Mouse (Mus musculus) embryonic facial prominence, embryonic 11.5 days (tissue): ENCODE data around the gene Slc9a3r2. TPM values are rescaled to one million over a fixed set of nuclear protein-coding genes. Genes with fewer than 3 reads are reported as not detected.

ENCODE experiments used
- ATAC-seq: fragments of 200-750 bp; cut with Nextera tagmentation; replicated peaks from 2 replicates; pipeline ENCODE4 v1.8.0; 2017; ENCODE audit warnings: low read depth; ENCODE audit not compliant: insufficient number of reproducible peaks, low FRiP score, low TSS enrichment
- DNase-seq: peaks from one replicate; pipeline ENCODE4 v3.0.0-alpha.2; 2015; ENCODE audit warnings: low spot score
- H3K27ac ChIP-seq: fragments of 300-500 bp; sonication (generic); replicated peaks from 2 replicates; pipeline ENCODE4 v1.5.1; 2014; ENCODE audit warnings: mild to moderate bottlenecking, low read depth, low read length, control low read depth
- H3K27me3 ChIP-seq: fragments of 300-500 bp; sonication (generic); 2 replicates; pipeline ENCODE4 v1.6.1; 2014; ENCODE audit warnings: mild to moderate bottlenecking, low read length, moderate library complexity, mixed read lengths; ENCODE audit not compliant: control insufficient read depth, insufficient read depth
- H3K36me3 ChIP-seq: fragments of 300-500 bp; sonication (generic); replicated peaks from 2 replicates; pipeline ENCODE4 v1.6.1; 2014; ENCODE audit warnings: low read depth, mild to moderate bottlenecking, low read length, moderate library complexity, mixed read lengths; ENCODE audit not compliant: control insufficient read depth, insufficient read depth
- H3K4me1 ChIP-seq: fragments of 300-500 bp; sonication (generic); 2 replicates; pipeline ENCODE4 v1.6.1; 2014; ENCODE audit warnings: low read length, mixed read lengths; ENCODE audit not compliant: control insufficient read depth, insufficient read depth
- H3K4me2 ChIP-seq: fragments of 300-500 bp; sonication (generic); 2 replicates; pipeline ENCODE4 v1.6.1; 2014; ENCODE audit warnings: low read depth, mild to moderate bottlenecking, control low read depth, low read length, moderate library complexity
- H3K4me3 ChIP-seq: fragments of 300-500 bp; sonication (generic); 2 replicates; pipeline ENCODE4 v1.5.1; 2014; ENCODE audit warnings: low read depth, low read length, control low read depth
- H3K9ac ChIP-seq: fragments of 300-500 bp; sonication (generic); replicated peaks from 2 replicates; pipeline ENCODE4 v1.6.1; 2014; ENCODE audit warnings: mild to moderate bottlenecking, control low read depth, low read length
- H3K9me3 ChIP-seq: fragments of 300-500 bp; sonication (generic); replicated peaks from 2 replicates; pipeline ENCODE4 v1.6.1; 2016; ENCODE audit warnings: mild to moderate bottlenecking, low read length, inconsistent platforms, mixed read lengths; ENCODE audit not compliant: control insufficient read depth
- WGBS: fragments of 180-500 bp; shearing (Covaris S2); extraction: QIAGEN DNeasy Blood & Tissue Kit; methylation state at CpG from one replicate; pipeline ENCODE4 v1.1.7; 2014; 5-methylcytosine and 5-hydroxymethylcytosine counted together
- polyA plus RNA-seq: library from polyadenylated mRNA; unstranded; fragments of >200 nt; fragmentation: Nextera tagmentation; extraction: Ambion mirVana; gene quantifications from 2 replicates; pipeline ENCODE4 v1.2.1, GENCODE M21; 2014

Slc9a3r2 gene
- polyA plus RNA-seq, 1 experiment from 2014 or later, result 48.3 TPM

DNA sequence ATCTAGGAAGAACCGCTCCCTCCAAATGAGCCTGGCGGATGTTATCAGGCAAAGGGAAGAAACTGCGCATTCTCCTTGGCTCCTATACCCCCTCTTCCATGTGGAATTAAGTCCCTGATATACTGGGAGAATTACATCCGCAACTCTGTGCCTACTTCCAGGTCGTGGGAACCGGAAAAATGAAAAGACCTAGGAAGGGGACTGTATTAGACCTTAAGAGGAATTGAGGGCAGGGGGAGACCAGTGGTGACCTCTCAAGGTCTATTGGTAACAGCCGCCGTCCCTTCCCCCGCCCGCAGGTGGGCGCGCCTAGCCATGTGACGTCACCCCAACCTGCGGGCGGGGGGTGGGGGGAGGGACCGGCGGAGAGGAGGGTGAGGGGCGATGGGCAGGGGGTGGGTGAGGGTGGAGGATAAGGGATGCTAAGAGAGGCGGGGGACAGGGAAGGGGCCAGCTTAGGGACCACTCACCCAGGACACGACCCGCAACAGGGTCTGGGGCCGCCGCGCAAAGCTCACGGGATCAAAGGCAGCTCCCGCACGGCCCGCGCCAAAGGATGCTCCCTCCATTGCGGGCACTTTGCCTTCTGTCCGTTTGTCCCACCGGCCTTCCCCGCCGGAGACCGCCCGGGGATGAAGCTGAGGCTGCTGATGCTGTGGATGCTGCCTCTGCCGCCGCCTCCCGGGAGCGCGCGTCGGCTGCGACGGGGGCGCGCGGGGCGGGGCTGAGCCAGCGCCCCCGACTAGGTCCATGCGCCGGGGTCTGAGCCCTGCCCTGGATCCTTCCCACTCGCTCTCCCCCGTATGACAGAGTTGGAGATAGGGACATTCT is 39.3 kb upstream of the Slc9a3r2 start, which contains the start of gene Syngr3:
Gene Syngr3, minus strand, starts transcription at position 705 of the 831 bp plus-strand sequence.
- Histone ChIP-seq H3K27me3 (peaks cover 36% of the 10 kb centered on the region), H3K4me2 (peak within 1 kb of the TSS; percentile 93), H3K4me1 (peaks cover 4% of the 10 kb centered on the region), H3K9ac (peak within 1 kb of the TSS; percentile 63), H3K9me3 (no peaks in the 10 kb centered on the region), H3K36me3 (peaks cover 8% of the 10 kb centered on the region), H3K27ac (no peak within 1 kb of the TSS), H3K4me3 (peak within 1 kb of the TSS; percentile 65)
- WGBS, result under 1% methylated on average over 51 of the region's 55 CpGs
- ATAC-seq (no peak), DNase-seq (peak; percentile 54)

DNA sequence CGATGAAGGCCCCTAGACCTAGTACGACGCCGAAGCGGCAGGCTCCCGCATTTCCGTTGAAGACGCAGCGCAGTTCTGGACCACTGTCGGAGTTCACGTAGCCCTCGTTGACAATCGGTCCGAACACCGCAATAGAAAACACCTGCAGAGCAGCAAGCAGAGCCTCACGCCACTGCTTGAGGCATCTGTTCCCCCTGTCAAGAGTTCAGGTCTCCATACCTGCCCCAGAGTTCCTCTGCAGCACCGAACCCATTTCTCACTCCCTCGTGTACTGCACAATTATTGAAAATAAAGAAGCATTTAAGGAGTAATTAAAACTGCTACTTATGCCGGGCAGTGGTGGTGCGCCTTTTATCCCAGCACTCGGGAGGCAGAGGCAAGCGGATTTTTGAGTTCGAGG is 37.5 kb upstream of the Slc9a3r2 start:
- peaks cover 4% of the 10 kb centered on the region; the same call in 1 of the 2 replicates for H3K36me3 ChIP-seq
- WGBS, result 15% methylated on average over 23 of the region's 23 CpGs
- H3K27ac ChIP-seq, result no peak overlapping the region
- no peaks in the 10 kb centered on the region for H3K9me3 ChIP-seq
- peak overlapping the region; percentile 32; the same call in 1 of the 2 replicates for H3K9ac ChIP-seq
- H3K4me3 ChIP-seq, result peak overlapping the region; percentile 25
- peaks cover 4% of the 10 kb centered on the region for H3K4me1 ChIP-seq
- peak overlapping the region; percentile 48 for H3K4me2 ChIP-seq
- DNase-seq, result no peak
- no peak for ATAC-seq
- H3K27me3 ChIP-seq, result peaks cover 36% of the 10 kb centered on the region

DNA sequence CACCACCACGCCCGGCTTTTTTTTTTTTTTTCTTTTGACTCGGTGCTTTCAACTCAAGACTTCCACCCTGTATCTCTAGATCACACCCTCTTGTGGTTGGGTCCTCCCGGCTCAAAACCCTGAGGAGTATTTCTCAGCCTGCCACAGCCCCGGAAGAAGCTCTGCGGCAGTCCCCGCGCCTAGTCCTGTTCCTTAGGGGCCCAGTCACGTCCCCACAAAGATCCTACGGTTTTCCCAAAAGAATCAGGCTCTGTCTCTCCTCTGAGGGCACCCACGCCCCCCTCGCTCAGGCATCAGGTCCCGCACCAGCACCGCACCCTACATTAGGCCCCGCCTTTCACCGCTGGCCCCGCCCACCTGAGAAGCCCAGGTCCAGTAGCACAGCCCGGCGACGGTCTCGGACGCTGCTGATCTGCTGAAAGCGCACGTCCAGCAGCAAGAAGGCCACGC is 37.0 kb upstream of the Slc9a3r2 start:
- ATAC-seq (no peak), DNase-seq (peak; percentile 33)
- Histone ChIP-seq H3K4me1 (peaks cover 4% of the 10 kb centered on the region), H3K4me3 (peak overlapping the region; percentile 25), H3K36me3 (peaks cover under 1% of the 10 kb centered on the region), H3K4me2 (peak overlapping the region; percentile 48), H3K27ac (no peak overlapping the region), H3K9ac (peak overlapping the region; percentile 32; the same call in 1 of the 2 replicates), H3K9me3 (no peaks in the 10 kb centered on the region), H3K27me3 (peaks cover 36% of the 10 kb centered on the region)
- WGBS, result 2% methylated on average over 24 of the region's 25 CpGs

DNA sequence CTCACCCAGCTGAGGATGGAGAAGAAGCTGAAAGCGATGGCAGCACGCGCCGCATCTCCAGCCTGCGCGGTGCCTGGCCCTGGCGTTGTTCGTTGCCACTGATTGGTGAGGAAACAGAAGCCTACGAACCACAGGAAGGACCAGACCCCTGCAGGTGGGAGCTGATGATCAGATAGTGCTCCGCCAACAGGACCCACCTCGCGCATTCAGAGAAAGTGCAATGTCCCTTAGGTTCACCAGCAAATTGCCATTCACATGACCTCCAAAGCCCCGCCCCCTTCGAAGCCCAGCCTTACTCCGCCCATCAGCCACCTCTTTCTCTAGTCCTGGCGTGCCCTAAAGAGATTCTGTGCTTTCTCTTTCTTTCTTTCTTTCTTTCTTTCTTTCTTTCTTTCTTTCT is 36.4 kb upstream of the Slc9a3r2 start:
- Histone ChIP-seq H3K27me3 (peaks cover 36% of the 10 kb centered on the region), H3K4me1 (peaks cover 4% of the 10 kb centered on the region), H3K4me3 (no peak overlapping the region), H3K27ac (no peak overlapping the region), H3K9me3 (no peaks in the 10 kb centered on the region), H3K4me2 (no peak overlapping the region), H3K36me3 (no peaks in the 10 kb centered on the region; the same call in 1 of the 2 replicates), H3K9ac (no peak overlapping the region)
- DNase-seq (peak; percentile 62), ATAC-seq (peak; percentile 14; the same call in 1 of the 2 replicates)
- WGBS, result 28% methylated on average over 16 of the region's 16 CpGs

DNA sequence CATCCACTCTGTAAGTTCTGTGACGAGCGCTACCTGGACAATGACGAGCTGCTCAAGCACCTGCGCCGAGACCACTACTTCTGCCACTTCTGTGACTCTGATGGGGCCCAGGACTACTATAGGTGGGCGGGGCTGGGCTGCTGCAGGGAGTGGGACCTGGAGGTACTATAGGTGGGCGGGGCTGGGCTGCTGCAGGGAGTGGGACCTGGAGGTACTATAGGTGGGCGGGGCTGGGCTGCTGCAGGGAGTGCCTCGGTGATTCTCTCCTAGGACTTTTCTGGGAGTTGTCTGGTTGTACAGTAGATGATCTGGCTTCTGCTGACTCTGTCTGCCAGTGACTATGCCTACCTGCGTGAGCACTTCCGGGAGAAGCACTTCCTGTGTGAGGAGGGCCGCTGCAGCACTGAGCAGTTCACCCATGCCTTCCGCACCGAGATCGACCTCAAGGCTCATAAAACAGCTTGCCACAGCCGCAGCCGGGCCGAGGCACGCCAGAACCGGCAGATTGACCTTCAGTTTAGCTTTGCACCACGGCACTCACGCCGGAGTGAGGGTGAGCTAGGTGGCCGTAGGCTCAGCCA is 27.5 kb upstream of the Slc9a3r2 start:
- Histone ChIP-seq H3K27ac (no peak overlapping the region), H3K4me3 (no peak overlapping the region), H3K4me1 (no peaks in the 10 kb centered on the region), H3K36me3 (peaks cover 22% of the 10 kb centered on the region), H3K9me3 (no peaks in the 10 kb centered on the region), H3K9ac (no peak overlapping the region), H3K27me3 (no peaks in the 10 kb centered on the region), H3K4me2 (no peak overlapping the region)
- DNase-seq (no peak), ATAC-seq (0 out of 2 replicates have a peak, but pooled peaks have one; percentile 30)
- WGBS, result 92% methylated on average over 24 of the region's 24 CpGs

DNA sequence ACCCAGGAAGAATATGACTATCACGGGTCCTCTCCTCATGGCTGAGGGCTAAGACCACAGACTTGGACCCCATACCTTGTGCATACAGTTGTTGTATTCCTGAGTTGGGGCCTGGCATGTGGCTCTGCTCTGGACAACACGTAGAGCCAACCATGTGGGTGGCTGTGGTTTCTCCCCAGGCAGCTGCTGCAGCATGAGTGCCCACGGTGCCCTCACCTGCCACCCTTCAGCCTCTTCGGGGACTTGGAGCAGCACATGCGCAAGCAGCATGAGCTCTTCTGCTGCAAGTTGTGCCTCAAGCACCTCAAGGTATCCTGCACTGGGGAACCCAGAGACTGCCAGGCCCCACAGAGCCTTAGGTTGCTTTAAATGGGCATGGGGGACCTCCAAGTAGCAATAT is 26.8 kb upstream of the Slc9a3r2 start:
- Histone ChIP-seq H3K27me3 (no peaks in the 10 kb centered on the region), H3K4me2 (no peak overlapping the region), H3K36me3 (peaks cover 22% of the 10 kb centered on the region), H3K4me1 (no peaks in the 10 kb centered on the region; the same call in 1 of the 2 replicates), H3K27ac (no peak overlapping the region), H3K4me3 (no peak overlapping the region), H3K9ac (no peak overlapping the region), H3K9me3 (no peaks in the 10 kb centered on the region)
- DNase-seq, result no peak
- ATAC-seq, result no peak
- 94% methylated on average over 5 of the region's 5 CpGs for WGBS

DNA sequence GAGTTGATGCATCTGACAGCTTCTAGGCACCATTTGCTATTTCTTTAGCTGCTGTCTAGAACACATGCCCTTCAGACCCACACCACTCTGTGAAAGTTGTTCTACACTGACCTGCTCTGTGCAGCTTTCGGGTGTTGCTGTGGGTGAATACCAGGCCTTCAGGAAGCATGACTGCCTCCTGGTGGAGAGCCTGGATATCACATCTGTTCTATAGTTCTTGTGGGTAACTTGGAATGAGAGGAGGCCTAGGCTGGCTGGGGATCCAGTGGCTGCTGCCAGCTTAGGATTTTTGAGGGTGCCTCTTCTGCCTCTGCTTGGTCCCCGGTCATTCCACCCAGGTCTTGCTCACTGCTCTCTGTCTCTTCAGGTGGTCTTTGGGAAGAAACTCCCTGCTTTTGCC is 26.1 kb upstream of the Slc9a3r2 start:
- Histone ChIP-seq H3K4me2 (no peak overlapping the region), H3K36me3 (peaks cover 20% of the 10 kb centered on the region), H3K9ac (no peak overlapping the region), H3K9me3 (no peaks in the 10 kb centered on the region), H3K4me3 (no peak overlapping the region), H3K4me1 (peaks cover 2% of the 10 kb centered on the region; the same call in 1 of the 2 replicates), H3K27me3 (no peaks in the 10 kb centered on the region), H3K27ac (no peak overlapping the region)
- peak; percentile 78 for DNase-seq
- 71% methylated on average over 2 of the region's 2 CpGs for WGBS
- ATAC-seq, result no peak; the same call in 1 of the 2 replicates

DNA sequence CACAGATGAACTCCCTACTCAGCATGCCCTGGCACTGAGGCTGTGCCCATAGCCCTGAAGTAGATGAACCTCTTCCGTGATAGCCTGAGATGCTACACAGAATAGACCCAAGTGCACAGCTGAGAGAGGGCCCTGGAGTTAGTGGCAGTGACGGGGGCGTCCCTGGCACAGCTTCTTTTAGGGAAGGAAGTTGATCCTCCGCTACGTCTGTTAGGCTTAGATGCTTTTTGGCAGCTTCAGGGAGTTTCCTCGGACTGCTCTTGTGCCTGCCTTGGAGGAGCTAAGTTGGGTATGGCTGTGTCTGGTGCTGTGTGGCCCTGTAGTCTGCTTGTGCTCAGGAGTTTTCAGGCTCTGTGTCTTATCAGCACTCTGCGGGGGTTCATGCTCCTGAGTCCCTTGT is 24.1 kb upstream of the Slc9a3r2 start:
- Histone ChIP-seq H3K36me3 (peaks cover 7% of the 10 kb centered on the region), H3K9me3 (no peaks in the 10 kb centered on the region), H3K9ac (no peak overlapping the region), H3K27me3 (no peaks in the 10 kb centered on the region), H3K4me3 (no peak overlapping the region), H3K4me2 (no peak overlapping the region), H3K4me1 (peaks cover 5% of the 10 kb centered on the region; the same call in 1 of the 2 replicates), H3K27ac (no peak overlapping the region)
- DNase-seq (no peak), ATAC-seq (no peak)
- 92% methylated on average over 7 of the region's 7 CpGs for WGBS
